Mouse (Mus musculus) liver, adult 2 months (tissue): ENCODE results near the gene Slc35a3.

Experiments
- CTCF ChIP-seq: fragments of 200-500 bp; IDR thresholded peaks from 2 replicates; pipeline ENCODE4 v1.5.1; 2011; ENCODE audit warnings: low read depth, low read length, control low read depth
- POLR2A ChIP-seq: fragments of 200-500 bp; IDR thresholded peaks from 2 replicates; pipeline ENCODE4 v1.6.1; 2011; ENCODE audit warnings: low read length, control low read depth; ENCODE audit not compliant: insufficient read depth; ENCODE audit errors: extremely low read depth

- TF ChIP-seq CTCF (no peak), POLR2A (no peak)
Observed at GRCm38 (mm10) chr3:116635799-116636198, 76.8 kb downstream of the Slc35a3 start.
